Mouse (Mus musculus): ENCODE results near the gene Zfp968. TPM values are rescaled to one million over a fixed set of nuclear protein-coding genes. Genes with fewer than 3 reads are reported as not detected.
"Not testable (repeated sequence)": the region's sequence is repeated elsewhere in the genome, so short reads cannot be mapped to it uniquely, and the experiment has no call there.

The Zfp968 gene
- polyA plus RNA-seq (2014; fragmentation: Nextera tagmentation; extraction: Ambion mirVana): 6.1 and 7.7 TPM in 2 replicates

- H3K9me3 ChIP-seq (replicated peaks; ENCODE audit: control insufficient read depth, low read length); ATAC-seq (replicated peaks; ENCODE audit: insufficient number of reproducible peaks, low FRiP score, low TSS enrichment, low read depth); H3K4me2 ChIP-seq (ENCODE audit: low read depth, low read length); H3K36me3 ChIP-seq (replicated peaks; ENCODE audit: control insufficient read depth, insufficient read depth, low read depth, low read length); H3K4me3 ChIP-seq (ENCODE audit: low read depth, low read length); H3K27ac ChIP-seq (replicated peaks; ENCODE audit: low read depth, low read length); H3K27me3 ChIP-seq (ENCODE audit: control insufficient read depth, insufficient read depth, low read length); H3K4me1 ChIP-seq (ENCODE audit: control insufficient read depth, insufficient read depth, low read length); DNase-seq (ENCODE audit: low spot score); H3K9ac ChIP-seq (replicated peaks; ENCODE audit: low read length): not testable (repeated sequence)
- no CpG with 5 or more reads among the region's 6 CpGs for WGBS
Observed at GRCm38 (mm10) chr2:175372136-175372535, at the start of gene Zfp968. Gene Zfp968, plus strand, starts transcription at chr2:175372436.

- ATAC-seq (replicated peaks; ENCODE audit: insufficient number of reproducible peaks, low FRiP score, low TSS enrichment, low read depth): not testable (repeated sequence)
Observed at GRCm38 (mm10) chr2:175338097-175338496, 34.1 kb upstream of the Zfp968 start, which contains the start of gene Gm4631. Gene Gm4631, minus strand, starts transcription at chr2:175338197.

More at GRCm38 (mm10) chr2:175338097-175338496, 34.1 kb upstream of the Zfp968 start, which contains the start of gene Gm4631:
- not testable (repeated sequence) for H3K27me3 ChIP-seq (ENCODE audit: control insufficient read depth, insufficient read depth, low read length); H3K9ac ChIP-seq (replicated peaks; ENCODE audit: low read length); H3K36me3 ChIP-seq (replicated peaks; ENCODE audit: control insufficient read depth, insufficient read depth, low read depth, low read length); H3K4me3 ChIP-seq (ENCODE audit: low read depth, low read length); H3K4me1 ChIP-seq (ENCODE audit: control insufficient read depth, insufficient read depth, low read length); H3K9me3 ChIP-seq (replicated peaks; ENCODE audit: control insufficient read depth, low read length); H3K4me2 ChIP-seq (ENCODE audit: low read depth, low read length); DNase-seq (ENCODE audit: low spot score); H3K27ac ChIP-seq (replicated peaks; ENCODE audit: low read depth, low read length)
- WGBS: no CpG with 5 or more reads among the region's 8 CpGs

Other genes starting within 250 kb of the Zfp968 start
- gene Gm14399, start 230.4 kb upstream of the Zfp968 start, polyA plus RNA-seq (2014; fragmentation: Nextera tagmentation; extraction: Ambion mirVana): 5.6 and 6.3 TPM in 2 replicates
- gene Gm14443, start 196.6 kb upstream of the Zfp968 start, polyA plus RNA-seq (2014; fragmentation: Nextera tagmentation; extraction: Ambion mirVana): 1.3 TPM in 2 replicates
- 4.7 and 6.5 TPM in 2 replicates for gene Gm14391, start 165.5 kb upstream of the Zfp968 start, polyA plus RNA-seq (2014; fragmentation: Nextera tagmentation; extraction: Ambion mirVana)
- 5.1 and 5.3 TPM in 2 replicates for gene Gm14440, start 97.3 kb upstream of the Zfp968 start, polyA plus RNA-seq (2014; fragmentation: Nextera tagmentation; extraction: Ambion mirVana)
- 30.0 and 30.5 TPM in 2 replicates for gene Gm4631, start 34.2 kb upstream of the Zfp968 start, polyA plus RNA-seq (2014; fragmentation: Nextera tagmentation; extraction: Ambion mirVana)
- 12.0 and 22.5 TPM in 2 replicates for gene Gm4724, start 63.4 kb downstream of the Zfp968 start, polyA plus RNA-seq (2014; fragmentation: Nextera tagmentation; extraction: Ambion mirVana)
- 8.4 and 8.5 TPM in 2 replicates for gene Zfp965, start 97.5 kb downstream of the Zfp968 start, polyA plus RNA-seq (2014; fragmentation: Nextera tagmentation; extraction: Ambion mirVana)

Data from embryonic facial prominence, embryonic 11.5 days (tissue).